Mouse (Mus musculus) spleen, adult 2 months (tissue): ENCODE results near the gene Grm2. TPM values are rescaled to one million over a fixed set of nuclear protein-coding genes. Genes with fewer than 3 reads are reported as not detected.
"Not testable (repeated sequence)": the region's sequence is repeated elsewhere in the genome, so short reads cannot be mapped to it uniquely, and the experiment has no call there.

ENCODE experiments used
- DNase-seq, 2 experiments: peaks; one replicate each; pipeline versions ENCODE4 v3.0.0 to v3.0.0-alpha.2; 2012 to 2021; ENCODE audit warnings: low spot score in 2 of 2, low read depth in 1 of 2
- H3K27ac ChIP-seq: fragments of 200-500 bp; 2 replicates; pipeline ENCODE4 v1.5.1; 2012; ENCODE audit warnings: low read length, inconsistent platforms; ENCODE audit not compliant: insufficient read depth
- H3K27me3 ChIP-seq: fragments of 200-500 bp; 2 replicates; pipeline ENCODE4 v1.6.1; 2012; ENCODE audit warnings: mild to moderate bottlenecking, moderate library complexity, low read length, inconsistent platforms; ENCODE audit not compliant: control insufficient read depth, insufficient read depth
- H3K36me3 ChIP-seq: fragments of 200-500 bp; 2 replicates; pipeline ENCODE4 v1.6.1; 2012; ENCODE audit warnings: mild to moderate bottlenecking, low read length, inconsistent platforms; ENCODE audit not compliant: control insufficient read depth, insufficient read depth
- H3K4me1 ChIP-seq: fragments of 200-500 bp; 2 replicates; pipeline ENCODE4 v1.6.1; 2011; ENCODE audit warnings: inconsistent platforms; ENCODE audit not compliant: control insufficient read depth, insufficient read depth, insufficient read length
- H3K4me3 ChIP-seq: fragments of 200-500 bp; 2 replicates; pipeline ENCODE4 v1.5.1; 2011; ENCODE audit warnings: mild to moderate bottlenecking, inconsistent platforms; ENCODE audit not compliant: insufficient read depth, insufficient read length; ENCODE audit errors: extremely low read depth
- CTCF ChIP-seq: fragments of 200-500 bp; IDR thresholded peaks from 2 replicates; pipeline ENCODE4 v1.5.1; 2011; ENCODE audit warnings: mild to moderate bottlenecking, inconsistent platforms; ENCODE audit not compliant: insufficient read depth, insufficient read length, insufficient replicate concordance; ENCODE audit errors: extremely low read depth
- POLR2A ChIP-seq: fragments of 200-500 bp; IDR thresholded peaks from 2 replicates; pipeline ENCODE4 v1.6.1; 2011; ENCODE audit warnings: low read depth, low read length, inconsistent platforms
- WGBS: fragments of 180-500 bp; shearing (Covaris S2); methylation state at CpG from one replicate; pipeline ENCODE4 v1.1.7; 2018; 5-methylcytosine and 5-hydroxymethylcytosine counted together
- polyA plus RNA-seq: library from polyadenylated mRNA; depleted of rRNA; stranded (reverse); fragments of >200 nt; gene quantifications from 2 replicates; pipeline ENCODE4 v1.2.3, GENCODE M21; 2012

Grm2 gene
- polyA plus RNA-seq, 1 experiment: not detected

GRCm38 (mm10) chr9:106638154-106638553 is 17.7 kb downstream of the Grm2 start:
- no peaks in the 10 kb centered on the region for H3K36me3 ChIP-seq
- H3K4me3 ChIP-seq: no peak overlapping the region
- TF ChIP-seq CTCF (no peak), POLR2A (no peak)
- H3K4me1 ChIP-seq: no peaks in the 10 kb centered on the region
- H3K27me3 ChIP-seq: no peaks in the 10 kb centered on the region
- H3K27ac ChIP-seq: no peak overlapping the region
- 76% methylated on average over 8 of the region's 8 CpGs for WGBS
- no peak for DNase-seq

GRCm38 (mm10) chr9:106632185-106632584 is 23.7 kb downstream of the Grm2 start:
- Histone ChIP-seq H3K36me3 (no peaks in the 10 kb centered on the region), H3K27ac (no peak overlapping the region), H3K4me1 (no peaks in the 10 kb centered on the region), H3K4me3 (no peak overlapping the region), H3K27me3 (no peaks in the 10 kb centered on the region)
- TF ChIP-seq POLR2A (no peak), CTCF (no peak)
- WGBS: 73% methylated on average over 5 of the region's 5 CpGs
- DNase-seq: no peak

GRCm38 (mm10) chr9:106627796-106628195 is 28.1 kb downstream of the Grm2 start:
- not testable (repeated sequence) for H3K4me3 ChIP-seq, DNase-seq, H3K27me3 ChIP-seq, H3K36me3 ChIP-seq, H3K4me1 ChIP-seq, H3K27ac ChIP-seq
- 48% methylated on average over 8 of the region's 8 CpGs for WGBS

DNA sequence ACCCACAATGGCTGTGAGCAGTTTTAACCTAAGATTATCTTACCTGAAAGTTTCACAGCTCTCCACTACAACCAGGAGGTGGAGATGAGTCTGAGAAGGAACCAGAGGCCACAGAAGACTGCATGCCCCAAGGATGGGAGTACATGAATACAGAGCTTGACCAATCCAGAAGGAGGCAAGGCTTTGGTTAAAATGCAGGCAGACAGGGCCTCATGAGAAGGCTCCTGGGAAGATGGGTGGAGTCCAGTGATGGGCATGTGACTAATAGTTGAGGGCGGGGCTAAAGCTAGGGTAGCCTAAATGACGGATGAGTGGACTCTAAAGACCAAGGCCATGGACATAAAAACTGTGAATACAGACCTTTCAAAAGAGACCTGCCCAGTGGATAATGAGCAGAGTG is 29.6 kb downstream of the Grm2 start, which contains the start of gene Iqcf6:
Gene Iqcf6, plus strand, starts transcription at position 301 of the 400 bp plus-strand sequence.
- no peak for DNase-seq
- no peak for TF ChIP-seq POLR2A
- TF ChIP-seq CTCF: no peak
- Histone ChIP-seq H3K27me3 (no peaks in the 10 kb centered on the region), H3K27ac (no peak within 1 kb of the TSS), H3K36me3 (no peaks in the 10 kb centered on the region), H3K4me1 (no peaks in the 10 kb centered on the region), H3K4me3 (no peak within 1 kb of the TSS)
- WGBS: 71% methylated on average over 2 of the region's 2 CpGs

- TF ChIP-seq POLR2A (no peak), CTCF (no peak)
- Histone ChIP-seq H3K36me3 (no peaks in the 10 kb centered on the region), H3K27ac (no peak overlapping the region), H3K4me1 (no peaks in the 10 kb centered on the region), H3K4me3 (no peak overlapping the region), H3K27me3 (no peaks in the 10 kb centered on the region)
- DNase-seq: no peak
- WGBS: 77% methylated on average over 3 of the region's 3 CpGs
Observed at GRCm38 (mm10) chr9:106617496-106617895, 38.4 kb downstream of the Grm2 start.

DNA sequence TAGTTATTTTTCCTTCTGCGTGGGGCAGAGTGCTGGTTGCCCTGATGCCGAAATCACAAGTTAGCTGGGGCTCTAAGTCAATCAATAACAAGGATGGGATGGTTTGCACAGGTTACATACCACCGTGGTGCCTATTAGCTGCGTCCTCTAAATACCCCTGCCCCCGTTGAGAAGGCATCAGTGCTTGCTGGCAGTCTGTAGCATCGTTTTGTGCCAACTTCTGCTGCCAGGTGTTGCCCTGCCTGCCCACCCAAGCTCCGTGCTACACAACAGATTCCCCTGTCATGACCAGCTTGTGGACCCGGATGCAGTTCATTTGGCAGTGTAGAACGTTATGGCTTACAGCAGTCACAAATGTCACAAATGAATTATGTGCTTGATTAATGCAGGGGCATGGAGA is 39.6 kb downstream of the Grm2 start:
- H3K36me3 ChIP-seq: no peaks in the 10 kb centered on the region
- DNase-seq: no peak
- no peak for TF ChIP-seq POLR2A
- no peak for TF ChIP-seq CTCF
- H3K27me3 ChIP-seq: no peaks in the 10 kb centered on the region
- H3K27ac ChIP-seq: no peak overlapping the region
- H3K4me1 ChIP-seq: no peaks in the 10 kb centered on the region
- no peak overlapping the region for H3K4me3 ChIP-seq
- WGBS: 86% methylated on average over 9 of the region's 9 CpGs

- Histone ChIP-seq H3K27ac (no peak overlapping the region), H3K27me3 (no peaks in the 10 kb centered on the region), H3K4me1 (no peaks in the 10 kb centered on the region), H3K4me3 (no peak overlapping the region), H3K36me3 (no peaks in the 10 kb centered on the region)
- TF ChIP-seq POLR2A (no peak), CTCF (no peak)
- 55% methylated on average over 3 of the region's 3 CpGs for WGBS
- no peak for DNase-seq
Observed at GRCm38 (mm10) chr9:106614616-106615015, 41.3 kb downstream of the Grm2 start.
